ENCODE assay signal across 18 mouse cellular contexts in the genomic region with DNA sequence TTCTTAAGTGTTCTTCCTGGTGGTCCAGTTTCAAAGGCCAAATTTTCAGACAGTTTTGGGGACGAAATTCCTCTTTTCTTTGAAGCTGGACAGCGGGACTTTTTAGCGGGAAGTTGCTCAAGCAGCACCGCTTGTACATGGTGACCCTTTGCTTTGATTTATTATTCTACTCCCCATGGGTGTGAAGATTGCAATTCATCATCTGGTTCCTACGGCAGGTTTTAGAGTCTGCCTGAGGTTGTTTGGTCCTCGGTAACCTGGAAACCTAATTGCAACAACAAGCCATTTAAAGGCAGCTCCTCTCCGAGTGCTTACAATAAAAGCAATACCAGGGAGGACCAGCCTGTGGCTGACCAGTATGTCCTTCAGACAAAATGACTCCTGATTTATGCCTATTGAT. TPM values are rescaled to one million over a fixed set of nuclear protein-coding genes. Genes with fewer than 3 reads are reported as not detected.
A peak's percentile ranks its signal among the peaks of the same experiment; 100 is the strongest.
DNase-seq lines count a peak whose midpoint lies in the region; ATAC-seq and TF ChIP-seq lines count a peak whose summit lies in the region.
"Had no signal": no experiment of that assay in that cellular context is flagged by ENCODE, and none has a peak within 500 bp of the region (broad histone marks: within the 10 kb centered on the region; RNA-seq: fewer than 3 reads in every experiment).

No protein-coding gene starts in this region.

- H3K27me3 ChIP-seq in midbrain, embryonic 16.5 days (ENCODE audit: control insufficient read depth, insufficient read depth, low read depth, low read length), result no peaks in the 10 kb centered on the region
- H3K27me3 ChIP-seq in midbrain, embryonic 15.5 days (replicated peaks), result no peaks in the 10 kb centered on the region
- H3K27me3 ChIP-seq in intestine, postnatal 0 days (replicated peaks; ENCODE audit: control insufficient read depth, insufficient read depth, low read length), result no peaks in the 10 kb centered on the region
- H3K27me3 ChIP-seq: liver, embryonic 12.5 days had no signal

- TF ChIP-seq CTCF in intestine, postnatal 0 days (IDR thresholded peaks at IDR 0.05; ENCODE audit: low read depth), result no peak

- no peaks in the 10 kb centered on the region for H3K36me3 ChIP-seq in midbrain, embryonic 16.5 days (ENCODE audit: control insufficient read depth, insufficient read depth, low read length)
- H3K36me3 ChIP-seq in midbrain, embryonic 15.5 days (replicated peaks), result no peaks in the 10 kb centered on the region
- H3K36me3 ChIP-seq in intestine, postnatal 0 days (ENCODE audit: control insufficient read depth, insufficient read depth), result no peaks in the 10 kb centered on the region
- H3K36me3 ChIP-seq: liver, embryonic 12.5 days had no signal

- peak; percentile 43 for DNase-seq in heart, adult 11 months
- no peak for DNase-seq in heart, adult 9 months (ENCODE audit: low spot score in 2 of 2)
- peak; percentile 46 for DNase-seq in hindlimb bud, embryonic 11.5 days (ENCODE audit: extremely low spot score, low read depth, low spot score)
- no peak for DNase-seq in testis, postnatal 14 days (ENCODE audit: low spot score)
- no peak for DNase-seq in heart, adult 8-10 months (ENCODE audit: low spot score)
- DNase-seq: cerebellum, postnatal 14 days; heart, postnatal 10 days; right cerebral cortex, postnatal 25 days; thymus, postnatal 14 days had no signal

- WGBS in midbrain, embryonic 16.5 days, result 32% methylated on average over 7 of the region's 7 CpGs
- WGBS in midbrain, embryonic 15.5 days, result 37% methylated on average over 7 of the region's 7 CpGs
- WGBS in intestine, postnatal 0 days, result 19% methylated on average over 7 of the region's 7 CpGs

- no peak overlapping the region for H3K9ac ChIP-seq in midbrain, embryonic 16.5 days (ENCODE audit: low read depth, low read length)
- H3K9ac ChIP-seq in midbrain, embryonic 15.5 days, result no peak overlapping the region
- H3K9ac ChIP-seq in intestine, postnatal 0 days (ENCODE audit: low read depth, low read length), result no peak overlapping the region
- H3K9ac ChIP-seq: liver, embryonic 12.5 days had no signal

- no peak overlapping the region for H3K27ac ChIP-seq in midbrain, embryonic 16.5 days (ENCODE audit: low read length)
- H3K27ac ChIP-seq in midbrain, embryonic 15.5 days, result no peak overlapping the region
- no peak overlapping the region for H3K27ac ChIP-seq in intestine, postnatal 0 days (ENCODE audit: low read depth, low read length)
- H3K27ac ChIP-seq: liver, embryonic 12.5 days had no signal

- ATAC-seq in midbrain, embryonic 16.5 days, result peak; percentile 45; the same call in 1 of the 2 replicates
- ATAC-seq in midbrain, embryonic 15.5 days (replicated peaks), result no peak
- no peak for ATAC-seq in intestine, postnatal 0 days
- ATAC-seq: activated CD4-positive, CD25-positive, alpha-beta regulatory T cell, adult 4 months; liver, embryonic 12.5 days; lung, postnatal 0 days had no signal

- no peak overlapping the region for H3K4me3 ChIP-seq in midbrain, embryonic 16.5 days (ENCODE audit: low read depth, low read length)
- H3K4me3 ChIP-seq in midbrain, embryonic 15.5 days, result no peak overlapping the region
- no peak overlapping the region for H3K4me3 ChIP-seq in intestine, postnatal 0 days (ENCODE audit: low read depth, low read length)
- H3K4me3 ChIP-seq: liver, embryonic 12.5 days had no signal

- no peaks in the 10 kb centered on the region for H3K4me1 ChIP-seq in midbrain, embryonic 16.5 days (ENCODE audit: control insufficient read depth, insufficient read depth, low read length)
- H3K4me1 ChIP-seq in midbrain, embryonic 15.5 days, result no peaks in the 10 kb centered on the region
- H3K4me1 ChIP-seq in intestine, postnatal 0 days (replicated peaks; ENCODE audit: control insufficient read depth, insufficient read depth, low read length), result no peaks in the 10 kb centered on the region
- H3K4me1 ChIP-seq: liver, embryonic 12.5 days had no signal

- H3K4me2 ChIP-seq in midbrain, embryonic 16.5 days (ENCODE audit: low read length), result no peak overlapping the region
- no peak overlapping the region for H3K4me2 ChIP-seq in midbrain, embryonic 15.5 days
- no peak overlapping the region for H3K4me2 ChIP-seq in intestine, postnatal 0 days (replicated peaks; ENCODE audit: low read depth)
- H3K4me2 ChIP-seq: liver, embryonic 12.5 days had no signal

- no peaks in the 10 kb centered on the region for H3K9me3 ChIP-seq in midbrain, embryonic 16.5 days (replicated peaks; ENCODE audit: control insufficient read depth, low read length, poor library complexity, severe bottlenecking)
- H3K9me3 ChIP-seq in midbrain, embryonic 15.5 days, result no peaks in the 10 kb centered on the region
- H3K9me3 ChIP-seq in intestine, postnatal 0 days (ENCODE audit: control insufficient read depth), result no peaks in the 10 kb centered on the region
- H3K9me3 ChIP-seq: liver, embryonic 12.5 days had no signal

RNA-seq across cellular contexts. Expression of gene Dcdc2a, which starts 21.5 kb away (rescaled TPM):
- polyA plus RNA-seq in midbrain, embryonic 16.5 days (2015; fragmentation: Nextera tagmentation; extraction: Ambion mirVana), result 3.9 and 4.8 TPM in 2 replicates
- polyA plus RNA-seq in midbrain, embryonic 15.5 days (2015; fragmentation: Nextera tagmentation; extraction: Ambion mirVana), result 4.8 and 5.4 TPM in 2 replicates
- polyA plus RNA-seq in intestine, postnatal 0 days (2015; fragmentation: Nextera tagmentation; extraction: Ambion mirVana), result 0.08 and 0.13 TPM in 2 replicates
- total RNA-seq in heart, adult 8-10 months (2022), result not detected
- total RNA-seq: granulocyte monocyte progenitor cell, adult 5-6 weeks; megakaryocyte-erythroid progenitor cell, adult 5-6 weeks; MEL had no signal
- polyA plus RNA-seq: activated CD4-positive, CD25-positive, alpha-beta regulatory T cell, adult 4 months had no signal

RNA-seq across cellular contexts. Expression of gene Mrs2, which starts 57.1 kb away (rescaled TPM):
- 14.9 and 19.3 TPM in 2 replicates for polyA plus RNA-seq in midbrain, embryonic 16.5 days (2015; fragmentation: Nextera tagmentation; extraction: Ambion mirVana)
- 17.3 and 18.9 TPM in 2 replicates for polyA plus RNA-seq in midbrain, embryonic 15.5 days (2015; fragmentation: Nextera tagmentation; extraction: Ambion mirVana)
- polyA plus RNA-seq in intestine, postnatal 0 days (2015; fragmentation: Nextera tagmentation; extraction: Ambion mirVana), result 15.0 and 21.2 TPM in 2 replicates
- 10 to 100 TPM; 41.8 to 54.6 (median 43.7) TPM for total RNA-seq in heart, adult 8-10 months (2022)

Comparison
In these comparisons a context has a peak if more than half of its experiments do, and no peak if none do; other contexts are left out.
1. DNase-seq: peak in heart, adult 11 months (single experiment) and hindlimb bud, embryonic 11.5 days (single experiment); none in heart, adult 9 months (0 of 2), testis, postnatal 14 days (single experiment) and heart, adult 8-10 months (single experiment).